Comparison of ENCODE assay signal across 10 mouse cellular contexts in the genomic region with DNA sequence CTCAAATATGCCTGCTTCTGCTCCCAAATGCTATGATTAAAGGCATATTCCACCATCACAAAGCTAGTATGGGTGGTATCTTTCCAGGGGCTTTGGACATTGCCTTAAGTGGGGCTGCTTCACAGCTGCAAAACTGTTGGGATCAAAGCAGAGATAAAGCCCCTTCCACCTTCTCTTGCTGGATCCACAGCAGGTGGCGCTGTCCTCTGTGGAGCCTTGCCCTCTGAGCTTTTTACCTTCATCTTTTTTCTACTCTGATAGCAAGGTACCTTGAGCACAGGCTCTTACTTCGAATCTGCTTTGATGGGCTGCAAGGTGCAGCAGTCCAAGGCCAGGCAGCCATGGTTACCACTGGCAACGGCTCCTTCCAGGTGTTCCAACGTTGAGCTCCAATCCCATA. TPM values are rescaled to one million over a fixed set of nuclear protein-coding genes. Genes with fewer than 3 reads are reported as not detected.
DNase-seq lines count a peak whose midpoint lies in the region; ATAC-seq and TF ChIP-seq lines count a peak whose summit lies in the region.
"Had no signal": no experiment of that assay in that cellular context is flagged by ENCODE, and none has a peak within 500 bp of the region (broad histone marks: within the 10 kb centered on the region; RNA-seq: fewer than 3 reads in every experiment).

No protein-coding gene starts in this region.

- H3K9ac ChIP-seq in heart, adult 2 months (ENCODE audit: low read depth, low read length) = no peak overlapping the region

- TF ChIP-seq POLR2A in heart, adult 2 months (IDR thresholded peaks at IDR 0.05; ENCODE audit: insufficient read depth, low read depth, low read length) = no peak

- TF ChIP-seq EP300 in heart, adult 2 months (IDR thresholded peaks at IDR 0.05; ENCODE audit: insufficient read depth, low read depth, low read length) = no peak

- intact Hi-C loops in heart, adult 2 months (cut with DNase I) = loop anchor here (10.0 kb wide), 2 partner anchors 291 to 571 kb away; no protein-coding TSS in a partner anchor
- intact Hi-C loops in gastrocnemius, postnatal 14 days (cut with DNase I; ENCODE audit: low total_unique reads) = loop anchor here (10.0 kb wide), 1 partner anchor 361 kb away; no protein-coding TSS in a partner anchor

- H3K4me1 ChIP-seq in heart, adult 2 months (ENCODE audit: control insufficient read depth, insufficient read depth, low read length) = peaks cover 9% of the 10 kb centered on the region

- peak overlapping the region; percentile 72 for H3K27ac ChIP-seq in heart, adult 2 months

- H3K36me3 ChIP-seq in heart, adult 2 months (ENCODE audit: control insufficient read depth, insufficient read depth, low read length) = no peaks in the 10 kb centered on the region

- 56% methylated on average over 4 of the region's 4 CpGs for WGBS in heart, adult 2 months

- no peak overlapping the region for H3K4me3 ChIP-seq in heart, adult 2 months

- DNase-seq in heart, adult 2 months = no peak
- DNase-seq in heart, adult 18-20 months = no peak
- peak; percentile 30 to 31 for DNase-seq in right cerebral cortex, adult 2 months (ENCODE audit: low spot score in 2 of 2)
- no peak for DNase-seq in right cerebral cortex, postnatal 36 days (ENCODE audit: low spot score in 2 of 2)
- peak; percentile 71 for DNase-seq in c-Kit-positive CD71-positive TER-119-positive erythroid progenitor cells, embryonic 14.5 days (ENCODE audit: low spot score)
- DNase-seq in lung, postnatal 14 days = peak; percentile 50
- no peak for DNase-seq in gastrocnemius, postnatal 14 days

- H3K27me3 ChIP-seq in heart, adult 2 months (ENCODE audit: control insufficient read depth, insufficient read depth, low read length) = no peaks in the 10 kb centered on the region

- peak; percentile 72 for TF ChIP-seq CTCF in heart, adult 2 months (IDR thresholded peaks at IDR 0.05)

- H3K79me2 ChIP-seq in heart, adult 2 months (replicated peaks; ENCODE audit: control insufficient read depth, insufficient read depth, low read length) = no peaks in the 10 kb centered on the region

- no peak for ATAC-seq in monocyte, adult 5-6 weeks (replicated peaks; ENCODE audit: insufficient number of reproducible peaks, low FRiP score, low TSS enrichment, poor library complexity, severe bottlenecking)

RNA-seq across cellular contexts. Expression of gene Ahctf1, which starts 49.9 kb away (rescaled TPM):
- 10 to 100 TPM; 16.3 to 18.4 TPM for total RNA-seq in heart, adult 2 months (2021)
- polyA plus RNA-seq in heart, adult 2 months (2012; rRNA removed) = 3.9 and 7.8 TPM in 2 replicates
- 10 to 100 TPM; 14.6 to 19.1 TPM for total RNA-seq in heart, adult 18-20 months (2021)
- total RNA-seq in gastrocnemius, postnatal 14 days (2021) = 10 to 100 TPM; 14.8 to 17.8 TPM
- 47.6 to 87.5 TPM (median 56.5 TPM) in 3 replicates for total RNA-seq in monocyte, adult 5-6 weeks (2017)

RNA-seq across cellular contexts. Expression of gene Gm10518, which starts 50.2 kb away (rescaled TPM):
- not detected for total RNA-seq in heart, adult 2 months (2021)
- polyA plus RNA-seq in heart, adult 2 months (2012; rRNA removed) = not detected in 2 replicates
- not detected for total RNA-seq in heart, adult 18-20 months (2021)
- not detected for total RNA-seq in gastrocnemius, postnatal 14 days (2021)
- 0.58 TPM in 1 of 3 replicates, not detected in the others for total RNA-seq in monocyte, adult 5-6 weeks (2017)
- total RNA-seq: layer of hippocampus, postnatal 25 days had no signal
- polyA plus RNA-seq: stomach, embryonic 16.5 days had no signal

Comparison
In these comparisons a context has a peak if more than half of its experiments do, and no peak if none do; other contexts are left out.
1. DNase-seq: peak in right cerebral cortex, adult 2 months (2 of 2), c-Kit-positive CD71-positive TER-119-positive erythroid progenitor cells, embryonic 14.5 days (single experiment) and lung, postnatal 14 days (single experiment); none in heart, adult 2 months (0 of 2), heart, adult 18-20 months (0 of 2), right cerebral cortex, postnatal 36 days (0 of 2) and gastrocnemius, postnatal 14 days (single experiment).